ENCODE assay signal across 7 mouse cellular contexts in the genomic region with DNA sequence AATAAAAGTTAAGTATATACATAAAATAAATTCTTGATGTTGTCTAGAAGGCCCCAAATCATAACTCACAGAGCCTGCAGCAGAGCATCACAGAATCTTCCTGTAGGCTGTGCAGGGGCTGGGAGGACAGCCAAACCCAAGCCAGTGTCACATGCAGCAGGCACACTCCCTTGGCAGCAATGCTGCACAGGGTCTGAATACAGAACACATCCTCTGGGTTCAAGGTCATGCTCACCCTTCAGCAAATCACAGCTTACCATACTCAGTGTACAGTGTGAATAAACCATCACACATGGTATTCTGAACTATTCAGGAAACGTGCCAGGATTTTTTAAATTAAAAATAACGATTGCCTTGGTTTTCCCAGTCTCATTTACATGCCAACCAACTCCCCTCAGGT. TPM values are rescaled to one million over a fixed set of nuclear protein-coding genes. Genes with fewer than 3 reads are reported as not detected.
DNase-seq lines count a peak whose midpoint lies in the region; ATAC-seq and TF ChIP-seq lines count a peak whose summit lies in the region.

No protein-coding gene starts in this region.

- H3K36me3 ChIP-seq in heart, postnatal 0 days (replicated peaks; ENCODE audit: control insufficient read depth, insufficient read depth, low read length) = no peaks in the 10 kb centered on the region

- no peak for TF ChIP-seq POLR2A in embryonic fibroblast, embryonic 13.5 days (IDR thresholded peaks at IDR 0.05; ENCODE audit: low read depth, low read length)

- no peak for TF ChIP-seq CTCF in embryonic fibroblast, embryonic 13.5 days (IDR thresholded peaks at IDR 0.05; ENCODE audit: borderline replicate concordance, insufficient read depth, low read length)
- no peak for TF ChIP-seq CTCF in heart, postnatal 0 days (IDR thresholded peaks at IDR 0.05; ENCODE audit: low read depth)

- WGBS in heart, postnatal 0 days = 39% methylated on average over 2 of the region's 2 CpGs

- no peaks in the 10 kb centered on the region for H3K27me3 ChIP-seq in heart, postnatal 0 days (ENCODE audit: control insufficient read depth, insufficient read depth, low read length)

- peak; percentile 79 for ATAC-seq in heart, postnatal 0 days (ENCODE audit: insufficient read depth, low read depth)
- no peak for ATAC-seq in megakaryocyte progenitor cell, adult 5-6 weeks (replicated peaks; ENCODE audit: poor library complexity)

- DNase-seq in ovary, postnatal 36 days (ENCODE audit: low spot score) = peak; percentile 41
- no peak for DNase-seq in ovary, postnatal 14 days (ENCODE audit: low spot score)
- no peak for DNase-seq in heart, postnatal 0 days (ENCODE audit: low spot score)
- DNase-seq in layer of hippocampus, adult 8-10 months (ENCODE audit: low spot score in 2 of 2) = peak; percentile 42 to 46
- DNase-seq in testis, postnatal 10 days (ENCODE audit: low spot score) = peak; percentile 51

- peaks cover 27% of the 10 kb centered on the region for H3K4me1 ChIP-seq in embryonic fibroblast, embryonic 13.5 days (ENCODE audit: control insufficient read depth, insufficient read depth, low read length)
- peaks cover 34% of the 10 kb centered on the region for H3K4me1 ChIP-seq in heart, postnatal 0 days (ENCODE audit: control insufficient read depth, insufficient read depth)

- H3K27ac ChIP-seq in embryonic fibroblast, embryonic 13.5 days (ENCODE audit: insufficient read depth, low read length) = peak overlapping the region; percentile 96
- H3K27ac ChIP-seq in heart, postnatal 0 days (ENCODE audit: low read depth) = peak overlapping the region; percentile 77

- H3K4me3 ChIP-seq in embryonic fibroblast, embryonic 13.5 days (ENCODE audit: insufficient read depth, low read length) = no peak overlapping the region
- no peak overlapping the region for H3K4me3 ChIP-seq in heart, postnatal 0 days (ENCODE audit: low read depth, low read length)

- TF ChIP-seq EP300 in heart, postnatal 0 days (IDR thresholded peaks at IDR 0.05; ENCODE audit: low read depth) = no peak

- no peak overlapping the region for H3K4me2 ChIP-seq in heart, postnatal 0 days (ENCODE audit: low read depth, low read length)

- H3K9me3 ChIP-seq in heart, postnatal 0 days (replicated peaks; ENCODE audit: control insufficient read depth, low read length) = no peaks in the 10 kb centered on the region

- no peak overlapping the region for H3K9ac ChIP-seq in heart, postnatal 0 days (replicated peaks; ENCODE audit: low read depth, low read length)

RNA-seq across cellular contexts. Expression of a gene that starts 52.7 kb away (rescaled TPM):
- 228 and 253 TPM in 2 replicates for polyA plus RNA-seq in embryonic fibroblast, embryonic 13.5 days (2011; ENCODE audit: insufficient read length, low read depth, missing spikeins)
- total RNA-seq in heart, postnatal 0 days (2014; rRNA removed; ENCODE audit: low replicate concordance) = 143 and 151 TPM in 2 replicates
- 47.6 and 49.1 TPM in 2 replicates for polyA plus RNA-seq in heart, postnatal 0 days (2015; fragmentation: Nextera tagmentation; extraction: Ambion mirVana)
- 100 to 1,000 TPM; 200 to 279 (median 237) TPM for total RNA-seq in layer of hippocampus, adult 8-10 months (2022)
- total RNA-seq in megakaryocyte progenitor cell, adult 5-6 weeks (2015) = 0.22 and 0.32 TPM in 2 replicates
- total RNA-seq in megakaryocyte progenitor cell, adult 5-6 weeks (2017) = 0.54 and 0.87 TPM in 2 replicates

Comparison
In these comparisons a context has a peak if more than half of its experiments do, and no peak if none do; other contexts are left out.
1. DNase-seq: peak in ovary, postnatal 36 days (single experiment), layer of hippocampus, adult 8-10 months (2 of 2) and testis, postnatal 10 days (single experiment); none in ovary, postnatal 14 days (single experiment) and heart, postnatal 0 days (single experiment).
2. RNA of a gene that starts 52.7 kb away (total RNA-seq): 200 to 279 TPM in layer of hippocampus, adult 8-10 months and 143 to 151 TPM in heart, postnatal 0 days; 0.22 to 0.87 TPM in megakaryocyte progenitor cell, adult 5-6 weeks; every median in the first group is over 10 times any median in the second.